In genomic region chr4:82092296-82093230, GRCm38 (mm10) we compare ENCODE assay signal across 10 mouse cellular contexts.
DNase-seq lines count a peak whose midpoint lies in the region; TF ChIP-seq lines count a peak whose summit lies in the region.
"Had no signal": no experiment of that assay in that cellular context is flagged by ENCODE, and none has a peak within 500 bp of the region (broad histone marks: within the 10 kb centered on the region; RNA-seq: fewer than 3 reads in every experiment).

No protein-coding gene starts in this region.

- H3ac ChIP-seq in C2C12 (ENCODE audit: control insufficient read depth, insufficient read length, low read depth), result no peak overlapping the region

- no peaks in the 10 kb centered on the region for H3K79me3 ChIP-seq in C2C12 (ENCODE audit: low read depth)

- TF ChIP-seq CTCF in C2C12 (IDR thresholded peaks at IDR 0.05; ENCODE audit: control insufficient read depth, insufficient read depth, insufficient read length), result no peak
- TF ChIP-seq CTCF in cortical plate, adult 2 months (IDR thresholded peaks at IDR 0.05; ENCODE audit: extremely low read depth, insufficient read depth, low read length), result no peak

- H3K79me2 ChIP-seq in C2C12 (ENCODE audit: control insufficient read depth, insufficient read depth), result no peaks in the 10 kb centered on the region

- 0 out of 2 replicates have a peak overlapping the region, but pooled peaks have one; percentile 2 for H3K27ac ChIP-seq in cortical plate, adult 2 months (ENCODE audit: insufficient read depth, low read length)

- H3K27me3 ChIP-seq in C2C12 (ENCODE audit: control insufficient read depth, insufficient read depth, insufficient read length), result no peaks in the 10 kb centered on the region

- H3K4me3 ChIP-seq in C2C12 (ENCODE audit: insufficient read depth, poor library complexity, severe bottlenecking), result no peak overlapping the region
- no peak overlapping the region for H3K4me3 ChIP-seq in cortical plate, adult 2 months (ENCODE audit: insufficient read depth, low read length)

- DNase-seq in heart, adult 18-20 months, result peak; percentile 39 to 54
- DNase-seq in heart, postnatal 4 days, result no peak
- DNase-seq in left cerebral cortex, adult 9 months (ENCODE audit: low spot score in 2 of 2), result peak; percentile 32
- DNase-seq in Muller cell, postnatal 12 days (ENCODE audit: inconsistent ontology term), result no peak
- no peak for DNase-seq in spleen, adult 12 weeks (ENCODE audit: low spot score)
- no peak for DNase-seq in urinary bladder, postnatal 10 days (ENCODE audit: low spot score)
- DNase-seq: cerebellum, postnatal 36 days; kidney, adult 2 months had no signal

- no peak for TF ChIP-seq POLR2A in cortical plate, adult 2 months (IDR thresholded peaks at IDR 0.05; ENCODE audit: extremely low read depth, insufficient read depth, low read length)

- H3K36me3 ChIP-seq in C2C12 (ENCODE audit: control insufficient read depth, insufficient read depth), result no peaks in the 10 kb centered on the region

- peaks cover 3% of the 10 kb centered on the region; the same call in 1 of the 2 replicates for H3K4me1 ChIP-seq in cortical plate, adult 2 months (ENCODE audit: control insufficient read depth, insufficient read depth, low read length)

TF ChIP-seq in C2C12, 6 proteins besides CTCF, POLR2A, EP300 and RAD21:
- TF ChIP-seq FOSL1 (IDR thresholded peaks at IDR 0.05; ENCODE audit: insufficient read depth, low read length, poor library complexity, severe bottlenecking) (no peak), CEBPB (IDR thresholded peaks at IDR 0.05; ENCODE audit: low read depth) (no peak), MYOG (IDR thresholded peaks at IDR 0.05; ENCODE audit: control insufficient read depth, extremely low read depth, insufficient read length) (no peak), MAX (IDR thresholded peaks at IDR 0.05) (no peak), MYOD1 (IDR thresholded peaks at IDR 0.05; ENCODE audit: control insufficient read depth, insufficient read length, low read depth) (peak; percentile 42)

Comparison
In these comparisons a context has a peak if more than half of its experiments do, and no peak if none do; other contexts are left out.
1. DNase-seq: peak in heart, adult 18-20 months (2 of 2) and left cerebral cortex, adult 9 months (2 of 2); none in heart, postnatal 4 days (single experiment), Muller cell, postnatal 12 days (single experiment), spleen, adult 12 weeks (single experiment) and urinary bladder, postnatal 10 days (single experiment).